Mouse (Mus musculus): ENCODE data around the gene Lsm10.
"Not testable (repeated sequence)": the region's sequence is repeated elsewhere in the genome, so short reads cannot be mapped to it uniquely, and the experiment has no call there.

The Lsm10 gene

GRCm38 (mm10) chr4:126095622-126096430 lies 597 bp upstream of the Lsm10 start:
- not testable (repeated sequence) for DNase-seq (ENCODE audit: low spot score in 2 of 2)

GRCm38 (mm10) chr4:126097711-126098253 lies 1.4 kb downstream of the Lsm10 start:
- no peak for DNase-seq (ENCODE audit: low spot score in 2 of 2)

- DNase-seq (ENCODE audit: low spot score in 2 of 2), result no peak
Observed at GRCm38 (mm10) chr4:126099365-126099764, 2.9 kb downstream of the Lsm10 start.

- no peak for DNase-seq (ENCODE audit: low spot score in 2 of 2)
Observed at GRCm38 (mm10) chr4:126100764-126101163, 4.3 kb downstream of the Lsm10 start.

GRCm38 (mm10) chr4:126102061-126102841 lies 5.8 kb downstream of the Lsm10 start:
- no peak for DNase-seq (ENCODE audit: low spot score in 2 of 2)

GRCm38 (mm10) chr4:126103057-126103581 lies 6.7 kb downstream of the Lsm10 start:
- DNase-seq (ENCODE audit: low spot score in 2 of 2), result peak; percentile 73 to 81

GRCm38 (mm10) chr4:126103590-126104068 lies 7.2 kb downstream of the Lsm10 start, which contains the start of gene Stk40:
Gene Stk40, plus strand, starts transcription at chr4:126103957.
- peak; percentile 94 to 95 for DNase-seq (ENCODE audit: low spot score in 2 of 2)

GRCm38 (mm10) chr4:126104261-126105075 lies 8.0 kb downstream of the Lsm10 start:
- peak; percentile 33 to 50 for DNase-seq (ENCODE audit: low spot score in 2 of 2)

- DNase-seq (ENCODE audit: low spot score in 2 of 2), result no peak
Observed at GRCm38 (mm10) chr4:126105131-126105783, 8.8 kb downstream of the Lsm10 start.

- DNase-seq (ENCODE audit: low spot score in 2 of 2), result no peak
Observed at GRCm38 (mm10) chr4:126108061-126108740, 11.8 kb downstream of the Lsm10 start.

- no peak for DNase-seq (ENCODE audit: low spot score in 2 of 2)
Observed at GRCm38 (mm10) chr4:126109613-126110373, 13.4 kb downstream of the Lsm10 start.

GRCm38 (mm10) chr4:126110374-126111152 lies 14.1 kb downstream of the Lsm10 start:
- peak; percentile 87 to 88 for DNase-seq (ENCODE audit: low spot score in 2 of 2)

- DNase-seq (ENCODE audit: low spot score in 2 of 2), result no peak
Observed at GRCm38 (mm10) chr4:126111153-126111549, 14.7 kb downstream of the Lsm10 start.

GRCm38 (mm10) chr4:126113243-126113642 lies 16.8 kb downstream of the Lsm10 start:
- DNase-seq (ENCODE audit: low spot score in 2 of 2), result no peak

GRCm38 (mm10) chr4:126113943-126114342 lies 17.5 kb downstream of the Lsm10 start:
- peak; percentile 46 to 47 for DNase-seq (ENCODE audit: low spot score in 2 of 2)

GRCm38 (mm10) chr4:126115411-126115810 lies 19.0 kb downstream of the Lsm10 start:
- no peak for DNase-seq (ENCODE audit: low spot score in 2 of 2)

GRCm38 (mm10) chr4:126115871-126116521 lies 19.6 kb downstream of the Lsm10 start:
- DNase-seq (ENCODE audit: low spot score in 2 of 2), result no peak

- DNase-seq (ENCODE audit: low spot score in 2 of 2), result no peak
Observed at GRCm38 (mm10) chr4:126117116-126117515, 20.7 kb downstream of the Lsm10 start.
